Mouse (Mus musculus) neural tube, embryonic 15.5 days (tissue): ENCODE data around the gene Crim1. TPM values are rescaled to one million over a fixed set of nuclear protein-coding genes. Genes with fewer than 3 reads are reported as not detected.

ENCODE experiments used
- ATAC-seq: fragments of 200-750 bp; cut with Nextera tagmentation; 2 replicates; pipeline ENCODE4 v1.8.0; 2017; ENCODE audit warnings: mild to moderate bottlenecking, moderate TSS enrichment, moderate library complexity; ENCODE audit not compliant: low FRiP score
- H3K27ac ChIP-seq: fragments of 300-500 bp; sonication (generic); replicated peaks from 2 replicates; pipeline ENCODE4 v1.5.1; 2015; ENCODE audit warnings: mild to moderate bottlenecking, inconsistent platforms
- H3K27me3 ChIP-seq: fragments of 300-500 bp; sonication (generic); replicated peaks from 2 replicates; pipeline ENCODE4 v1.6.1; 2015; ENCODE audit warnings: inconsistent platforms
- H3K36me3 ChIP-seq: fragments of 300-500 bp; sonication (generic); 2 replicates; pipeline ENCODE4 v1.6.1; 2015; ENCODE audit warnings: inconsistent platforms
- H3K4me1 ChIP-seq: fragments of 300-500 bp; sonication (generic); 2 replicates; pipeline ENCODE4 v1.6.1; 2015; ENCODE audit warnings: inconsistent platforms
- H3K4me2 ChIP-seq: fragments of 300-500 bp; sonication (generic); 2 replicates; pipeline ENCODE4 v1.6.1; 2015; ENCODE audit warnings: inconsistent platforms, mild to moderate bottlenecking, moderate library complexity
- H3K4me3 ChIP-seq: fragments of 300-500 bp; sonication (generic); replicated peaks from 2 replicates; pipeline ENCODE4 v1.5.1; 2015; ENCODE audit warnings: mild to moderate bottlenecking, inconsistent platforms
- H3K9ac ChIP-seq: fragments of 300-500 bp; sonication (generic); replicated peaks from 2 replicates; pipeline ENCODE4 v1.6.1; 2015; ENCODE audit warnings: mild to moderate bottlenecking, inconsistent platforms
- H3K9me3 ChIP-seq: fragments of 300-500 bp; sonication (generic); replicated peaks from 2 replicates; pipeline ENCODE4 v1.6.1; 2016; ENCODE audit warnings: inconsistent platforms
- WGBS: fragments of 180-500 bp; shearing (Covaris S2); methylation state at CpG from one replicate; pipeline ENCODE4 v1.1.7; 2015; ENCODE audit warnings: mixed read lengths; 5-methylcytosine and 5-hydroxymethylcytosine counted together
- polyA plus RNA-seq: library from polyadenylated mRNA; unstranded; fragments of >200 nt; fragmentation: Nextera tagmentation; extraction: Ambion mirVana; gene quantifications from 2 replicates; pipeline ENCODE4 v1.2.1, GENCODE M21; 2015

Gene Crim1
- polyA plus RNA-seq, 1 experiment from 2014 or later = 15.8 TPM

GRCm38 (mm10) chr17:78292301-78292700 lies 92.3 kb downstream of the Crim1 start:
- Histone ChIP-seq H3K36me3 (no peaks in the 10 kb centered on the region), H3K27me3 (no peaks in the 10 kb centered on the region), H3K4me2 (no peak overlapping the region), H3K27ac (no peak overlapping the region), H3K9ac (no peak overlapping the region), H3K9me3 (no peaks in the 10 kb centered on the region), H3K4me1 (no peaks in the 10 kb centered on the region; the same call in 1 of the 2 replicates), H3K4me3 (no peak overlapping the region)
- no peak for ATAC-seq
- 87% methylated on average over 7 of the region's 7 CpGs for WGBS

- no peak for ATAC-seq
- H3K27ac ChIP-seq = no peak overlapping the region
- 93% methylated on average over 10 of the region's 10 CpGs for WGBS
Measured at GRCm38 (mm10) chr17:78292827-78293488, 92.9 kb downstream of the Crim1 start.

GRCm38 (mm10) chr17:78295979-78296378 lies 95.9 kb downstream of the Crim1 start:
- no peaks in the 10 kb centered on the region for H3K36me3 ChIP-seq
- no peak overlapping the region for H3K27ac ChIP-seq
- no peak for ATAC-seq
- no peak overlapping the region for H3K4me2 ChIP-seq
- H3K4me1 ChIP-seq = no peaks in the 10 kb centered on the region; the same call in 1 of the 2 replicates
- H3K4me3 ChIP-seq = no peak overlapping the region
- no peaks in the 10 kb centered on the region for H3K27me3 ChIP-seq
- H3K9me3 ChIP-seq = no peaks in the 10 kb centered on the region
- 75% methylated on average over 7 of the region's 7 CpGs for WGBS
- no peak overlapping the region for H3K9ac ChIP-seq

More at GRCm38 (mm10) chr17:78292827-78293488, 92.9 kb downstream of the Crim1 start:
- Histone ChIP-seq H3K9ac (no peak overlapping the region), H3K9me3 (no peaks in the 10 kb centered on the region), H3K4me2 (no peak overlapping the region), H3K27me3 (no peaks in the 10 kb centered on the region), H3K4me3 (no peak overlapping the region), H3K4me1 (no peaks in the 10 kb centered on the region; the same call in 1 of the 2 replicates), H3K36me3 (no peaks in the 10 kb centered on the region)

- ATAC-seq = 0 out of 2 replicates have a peak, but pooled peaks have one; percentile 28
- WGBS = 86% methylated on average over 5 of the region's 5 CpGs
- no peaks in the 10 kb centered on the region; the same call in 1 of the 2 replicates for H3K4me1 ChIP-seq
Measured at GRCm38 (mm10) chr17:78298140-78298539, 98.1 kb downstream of the Crim1 start.

GRCm38 (mm10) chr17:78298967-78299540 lies 99.0 kb downstream of the Crim1 start:
- no peaks in the 10 kb centered on the region for H3K9me3 ChIP-seq
- no peaks in the 10 kb centered on the region for H3K27me3 ChIP-seq
- 57% methylated on average over 8 of the region's 8 CpGs for WGBS
- no peak overlapping the region for H3K4me3 ChIP-seq
- no peak overlapping the region for H3K27ac ChIP-seq
- no peaks in the 10 kb centered on the region for H3K36me3 ChIP-seq
- H3K9ac ChIP-seq = no peak overlapping the region
- H3K4me1 ChIP-seq = no peaks in the 10 kb centered on the region; the same call in 1 of the 2 replicates
- no peak overlapping the region for H3K4me2 ChIP-seq
- no peak for ATAC-seq

More at GRCm38 (mm10) chr17:78298140-78298539, 98.1 kb downstream of the Crim1 start:
- no peak overlapping the region for H3K9ac ChIP-seq
- no peaks in the 10 kb centered on the region for H3K36me3 ChIP-seq
- no peaks in the 10 kb centered on the region for H3K27me3 ChIP-seq
- no peak overlapping the region for H3K4me2 ChIP-seq
- no peak overlapping the region for H3K27ac ChIP-seq
- no peaks in the 10 kb centered on the region for H3K9me3 ChIP-seq
- no peak overlapping the region for H3K4me3 ChIP-seq

GRCm38 (mm10) chr17:78303053-78303452 lies 103.0 kb downstream of the Crim1 start:
- no peak for ATAC-seq
- Histone ChIP-seq H3K9ac (no peak overlapping the region), H3K27ac (no peak overlapping the region), H3K36me3 (no peaks in the 10 kb centered on the region), H3K9me3 (no peaks in the 10 kb centered on the region), H3K4me3 (no peak overlapping the region), H3K4me2 (no peak overlapping the region), H3K4me1 (no peaks in the 10 kb centered on the region), H3K27me3 (no peaks in the 10 kb centered on the region)
- 89% methylated on average over 2 of the region's 2 CpGs for WGBS

GRCm38 (mm10) chr17:78304059-78304458 lies 104.0 kb downstream of the Crim1 start:
- no peak for ATAC-seq
- Histone ChIP-seq H3K27ac (no peak overlapping the region), H3K9me3 (no peaks in the 10 kb centered on the region), H3K4me2 (no peak overlapping the region), H3K9ac (no peak overlapping the region), H3K36me3 (no peaks in the 10 kb centered on the region), H3K27me3 (no peaks in the 10 kb centered on the region), H3K4me3 (no peak overlapping the region), H3K4me1 (no peaks in the 10 kb centered on the region)
- WGBS = 80% methylated on average over 13 of the region's 13 CpGs

- WGBS = 95% methylated on average over 9 of the region's 9 CpGs
- H3K9ac ChIP-seq = no peak overlapping the region
Measured at GRCm38 (mm10) chr17:78306434-78306833, 106.4 kb downstream of the Crim1 start.

GRCm38 (mm10) chr17:78308221-78308620 lies 108.2 kb downstream of the Crim1 start:
- WGBS = 88% methylated on average over 9 of the region's 9 CpGs
- Histone ChIP-seq H3K9ac (no peak overlapping the region), H3K4me1 (no peaks in the 10 kb centered on the region), H3K9me3 (no peaks in the 10 kb centered on the region), H3K27ac (no peak overlapping the region), H3K4me3 (no peak overlapping the region), H3K4me2 (no peak overlapping the region), H3K36me3 (no peaks in the 10 kb centered on the region), H3K27me3 (no peaks in the 10 kb centered on the region)
- no peak for ATAC-seq

More at GRCm38 (mm10) chr17:78306434-78306833, 106.4 kb downstream of the Crim1 start:
- no peaks in the 10 kb centered on the region for H3K27me3 ChIP-seq
- H3K4me2 ChIP-seq = no peak overlapping the region
- no peak overlapping the region for H3K27ac ChIP-seq
- H3K4me3 ChIP-seq = no peak overlapping the region
- H3K36me3 ChIP-seq = no peaks in the 10 kb centered on the region
- H3K4me1 ChIP-seq = no peaks in the 10 kb centered on the region
- no peak for ATAC-seq
- no peaks in the 10 kb centered on the region for H3K9me3 ChIP-seq

- no peak for ATAC-seq
- Histone ChIP-seq H3K27me3 (no peaks in the 10 kb centered on the region), H3K9me3 (no peaks in the 10 kb centered on the region), H3K9ac (no peak overlapping the region), H3K36me3 (peaks cover 7% of the 10 kb centered on the region; the same call in 1 of the 2 replicates), H3K27ac (no peak overlapping the region), H3K4me2 (no peak overlapping the region), H3K4me1 (peaks cover 9% of the 10 kb centered on the region), H3K4me3 (no peak overlapping the region)
- WGBS = 67% methylated on average over 12 of the region's 12 CpGs
Measured at GRCm38 (mm10) chr17:78313006-78313405, 113.0 kb downstream of the Crim1 start.

GRCm38 (mm10) chr17:78313612-78314011 lies 113.6 kb downstream of the Crim1 start:
- Histone ChIP-seq H3K4me3 (no peak overlapping the region), H3K27me3 (no peaks in the 10 kb centered on the region), H3K27ac (no peak overlapping the region), H3K36me3 (peaks cover 7% of the 10 kb centered on the region; the same call in 1 of the 2 replicates), H3K9me3 (no peaks in the 10 kb centered on the region), H3K4me1 (peaks cover 9% of the 10 kb centered on the region), H3K4me2 (no peak overlapping the region), H3K9ac (no peak overlapping the region)
- 64% methylated on average over 5 of the region's 5 CpGs for WGBS
- ATAC-seq = no peak

- 68% methylated on average over 11 of the region's 11 CpGs for WGBS
- H3K27me3 ChIP-seq = no peaks in the 10 kb centered on the region
- peak; percentile 34; the same call in 1 of the 2 replicates for ATAC-seq
- H3K4me1 ChIP-seq = peaks cover 9% of the 10 kb centered on the region
- no peak overlapping the region for H3K27ac ChIP-seq
- H3K4me2 ChIP-seq = no peak overlapping the region
- no peaks in the 10 kb centered on the region for H3K9me3 ChIP-seq
- peaks cover 7% of the 10 kb centered on the region; the same call in 1 of the 2 replicates for H3K36me3 ChIP-seq
- H3K9ac ChIP-seq = no peak overlapping the region
- no peak overlapping the region for H3K4me3 ChIP-seq
Measured at GRCm38 (mm10) chr17:78315659-78316058, 115.6 kb downstream of the Crim1 start.
